Mouse (Mus musculus): ENCODE results near the gene Nr2f1. TPM values are rescaled to one million over a fixed set of nuclear protein-coding genes. Genes with fewer than 3 reads are reported as not detected.

Gene Nr2f1
- polyA plus RNA-seq, 1 experiment from 2014 or later, result 82.0 TPM

GRCm38 (mm10) chr13:78210029-78210747 lies 10.6 kb upstream of the Nr2f1 start:
- Histone ChIP-seq H3K9me3 (replicated peaks; ENCODE audit: control insufficient read depth, low read length) (no peaks in the 10 kb centered on the region), H3K4me3 (ENCODE audit: low read depth, low read length) (peak overlapping the region; percentile 34), H3K4me2 (ENCODE audit: low read length) (peak overlapping the region; percentile 81), H3K4me1 (ENCODE audit: control insufficient read depth, insufficient read depth, low read length) (peaks cover 27% of the 10 kb centered on the region), H3K9ac (ENCODE audit: low read length) (peak overlapping the region; percentile 73), H3K36me3 (ENCODE audit: control insufficient read depth, insufficient read depth, low read length) (no peaks in the 10 kb centered on the region), H3K27me3 (replicated peaks; ENCODE audit: control insufficient read depth, insufficient read depth, low read length) (no peaks in the 10 kb centered on the region; the same call in 1 of the 2 replicates), H3K27ac (ENCODE audit: low read depth, low read length) (peak overlapping the region; percentile 89)
- peak; percentile 71 for DNase-seq (ENCODE audit: low spot score)
- peak; percentile 52 for ATAC-seq
- 1% methylated on average over 38 of the region's 38 CpGs for WGBS

DNA sequence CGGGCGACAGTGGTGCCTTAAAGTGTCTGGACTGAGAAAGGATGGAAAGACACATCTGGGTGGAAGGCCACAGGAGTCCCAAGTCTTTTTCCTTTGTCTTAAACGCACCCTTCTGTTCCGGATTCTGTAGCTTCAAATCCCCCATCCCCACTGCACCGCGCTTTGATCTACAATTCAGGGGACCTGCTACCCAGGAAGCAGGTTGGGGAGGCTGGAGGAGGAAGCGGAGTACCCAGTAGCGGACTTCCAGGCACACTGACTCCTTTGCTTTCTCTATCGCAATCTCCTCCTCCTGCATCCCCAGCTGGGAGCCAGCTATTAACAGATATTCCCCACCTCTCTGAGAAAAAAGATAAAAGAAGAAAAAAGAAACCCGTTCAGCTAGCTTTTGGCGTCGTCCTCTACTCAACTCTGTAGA lies 10.1 kb upstream of the Nr2f1 start:
- peak; percentile 59 for DNase-seq (ENCODE audit: low spot score)
- peaks cover 29% of the 10 kb centered on the region for H3K4me1 ChIP-seq (ENCODE audit: control insufficient read depth, insufficient read depth, low read length)
- H3K9me3 ChIP-seq (replicated peaks; ENCODE audit: control insufficient read depth, low read length), result no peaks in the 10 kb centered on the region
- H3K4me3 ChIP-seq (ENCODE audit: low read depth, low read length), result peak overlapping the region; percentile 34
- no peaks in the 10 kb centered on the region; the same call in 1 of the 2 replicates for H3K27me3 ChIP-seq (replicated peaks; ENCODE audit: control insufficient read depth, insufficient read depth, low read length)
- no peaks in the 10 kb centered on the region for H3K36me3 ChIP-seq (ENCODE audit: control insufficient read depth, insufficient read depth, low read length)
- H3K9ac ChIP-seq (ENCODE audit: low read length), result peak overlapping the region; percentile 73
- 5% methylated on average over 12 of the region's 12 CpGs for WGBS
- H3K4me2 ChIP-seq (ENCODE audit: low read length), result peak overlapping the region; percentile 81
- 0 out of 2 replicates have a peak, but pooled peaks have one; percentile 13 for ATAC-seq
- peak overlapping the region; percentile 89 for H3K27ac ChIP-seq (ENCODE audit: low read depth, low read length)

DNA sequence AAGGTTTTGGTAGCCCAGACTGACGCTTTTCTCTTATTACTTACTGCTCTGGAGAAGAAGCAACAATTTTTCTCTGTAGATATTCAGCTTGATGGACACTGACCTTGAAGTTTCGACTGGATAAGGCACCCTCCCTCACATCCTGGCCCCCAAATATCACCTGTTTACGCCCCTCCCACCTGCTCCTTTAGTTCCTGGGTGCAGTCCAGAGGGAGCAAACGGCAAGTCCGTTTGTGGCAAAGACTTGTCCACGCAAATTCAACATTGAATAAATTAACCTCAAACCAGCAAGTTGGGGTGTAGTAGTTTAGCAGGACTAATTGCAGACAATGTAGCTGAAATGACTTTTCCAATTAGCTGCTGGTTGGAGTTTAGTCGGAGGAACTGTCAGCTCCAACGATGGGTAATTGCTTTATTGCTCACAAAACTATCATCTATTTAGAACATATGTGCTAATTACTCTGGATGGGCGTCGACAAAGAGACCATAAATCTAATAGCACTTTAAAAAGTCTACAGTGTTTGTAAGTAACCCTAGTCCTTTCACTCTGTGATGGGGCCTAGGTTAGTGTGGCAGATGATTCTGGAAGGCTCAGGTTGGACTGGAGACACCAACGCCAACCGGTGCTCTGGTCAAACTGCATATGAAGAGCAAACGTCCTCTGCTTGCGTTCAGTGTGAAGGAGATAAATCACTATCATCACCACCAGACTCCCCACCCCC lies 9.3 kb upstream of the Nr2f1 start:
- peaks cover 36% of the 10 kb centered on the region for H3K4me1 ChIP-seq (ENCODE audit: control insufficient read depth, insufficient read depth, low read length)
- 13% methylated on average over 14 of the region's 14 CpGs for WGBS
- peak overlapping the region; percentile 73 for H3K9ac ChIP-seq (ENCODE audit: low read length)
- peak overlapping the region; percentile 81 for H3K4me2 ChIP-seq (ENCODE audit: low read length)
- no peak for ATAC-seq
- no peaks in the 10 kb centered on the region for H3K36me3 ChIP-seq (ENCODE audit: control insufficient read depth, insufficient read depth, low read length)
- H3K27me3 ChIP-seq (replicated peaks; ENCODE audit: control insufficient read depth, insufficient read depth, low read length), result no peaks in the 10 kb centered on the region; the same call in 1 of the 2 replicates
- no peaks in the 10 kb centered on the region for H3K9me3 ChIP-seq (replicated peaks; ENCODE audit: control insufficient read depth, low read length)
- peak overlapping the region; percentile 34 for H3K4me3 ChIP-seq (ENCODE audit: low read depth, low read length)
- no peak for DNase-seq (ENCODE audit: low spot score)
- peak overlapping the region; percentile 89 for H3K27ac ChIP-seq (ENCODE audit: low read depth, low read length)

- H3K27ac ChIP-seq (ENCODE audit: low read depth, low read length), result peak overlapping the region; percentile 89
- DNase-seq (ENCODE audit: low spot score) (peak; percentile 74), ATAC-seq (no peak)
- no peaks in the 10 kb centered on the region for H3K9me3 ChIP-seq (replicated peaks; ENCODE audit: control insufficient read depth, low read length)
- peak overlapping the region; percentile 19 for H3K4me3 ChIP-seq (ENCODE audit: low read depth, low read length)
- 7% methylated on average over 12 of the region's 12 CpGs for WGBS
- no peaks in the 10 kb centered on the region for H3K36me3 ChIP-seq (ENCODE audit: control insufficient read depth, insufficient read depth, low read length)
- peaks cover 36% of the 10 kb centered on the region for H3K4me1 ChIP-seq (ENCODE audit: control insufficient read depth, insufficient read depth, low read length)
- peak overlapping the region; percentile 73; the same call in 1 of the 2 replicates for H3K9ac ChIP-seq (ENCODE audit: low read length)
- peak overlapping the region; percentile 81 for H3K4me2 ChIP-seq (ENCODE audit: low read length)
- H3K27me3 ChIP-seq (replicated peaks; ENCODE audit: control insufficient read depth, insufficient read depth, low read length), result no peaks in the 10 kb centered on the region; the same call in 1 of the 2 replicates
These were observed 8.5 kb upstream of the Nr2f1 start for GRCm38 (mm10) chr13:78207796-78208645.

DNA sequence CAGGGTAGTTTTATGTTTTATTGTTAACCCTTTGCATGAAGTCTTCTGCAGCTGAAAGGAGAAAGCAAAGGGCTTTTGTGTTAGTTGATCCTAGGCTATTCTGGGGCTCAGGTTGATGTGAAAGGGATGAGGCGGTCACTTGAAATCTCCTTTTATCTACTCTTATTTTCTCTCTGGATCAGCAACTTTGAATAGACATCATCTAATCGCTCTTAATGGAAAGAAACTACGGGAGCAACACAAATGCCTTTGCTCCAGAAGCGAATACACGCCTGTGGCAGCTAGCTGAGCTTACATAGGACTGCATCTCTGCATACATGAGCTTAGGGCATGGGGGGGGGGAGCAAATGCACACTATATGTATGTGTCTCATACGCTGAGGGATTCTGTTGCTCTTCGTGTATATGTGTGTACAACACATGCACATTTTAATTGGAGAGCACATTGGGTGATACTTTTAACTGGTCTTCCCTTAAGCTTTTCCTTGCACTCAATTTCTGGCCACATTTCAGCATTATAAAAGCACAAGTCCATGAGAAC lies 7.4 kb upstream of the Nr2f1 start:
- Histone ChIP-seq H3K4me2 (ENCODE audit: low read length) (peak overlapping the region; percentile 81), H3K27me3 (replicated peaks; ENCODE audit: control insufficient read depth, insufficient read depth, low read length) (no peaks in the 10 kb centered on the region; the same call in 1 of the 2 replicates), H3K36me3 (ENCODE audit: control insufficient read depth, insufficient read depth, low read length) (no peaks in the 10 kb centered on the region), H3K9ac (ENCODE audit: low read length) (peak overlapping the region; percentile 73), H3K27ac (ENCODE audit: low read depth, low read length) (peak overlapping the region; percentile 63), H3K4me1 (ENCODE audit: control insufficient read depth, insufficient read depth, low read length) (peaks cover 34% of the 10 kb centered on the region), H3K4me3 (ENCODE audit: low read depth, low read length) (peak overlapping the region; percentile 19), H3K9me3 (replicated peaks; ENCODE audit: control insufficient read depth, low read length) (no peaks in the 10 kb centered on the region)
- 15% methylated on average over 7 of the region's 7 CpGs for WGBS
- DNase-seq (ENCODE audit: low spot score), result peak; percentile 48
- ATAC-seq, result no peak

GRCm38 (mm10) chr13:78205426-78205825 lies 5.9 kb upstream of the Nr2f1 start:
- ATAC-seq, result no peak
- Histone ChIP-seq H3K4me1 (ENCODE audit: control insufficient read depth, insufficient read depth, low read length) (peaks cover 26% of the 10 kb centered on the region), H3K4me3 (ENCODE audit: low read depth, low read length) (0 out of 2 replicates have a peak overlapping the region, but pooled peaks have one; percentile 0), H3K27me3 (replicated peaks; ENCODE audit: control insufficient read depth, insufficient read depth, low read length) (no peaks in the 10 kb centered on the region), H3K4me2 (ENCODE audit: low read length) (peak overlapping the region; percentile 71), H3K27ac (ENCODE audit: low read depth, low read length) (peak overlapping the region; percentile 99; the same call in 1 of the 2 replicates), H3K36me3 (ENCODE audit: control insufficient read depth, insufficient read depth, low read length) (no peaks in the 10 kb centered on the region), H3K9ac (ENCODE audit: low read length) (peak overlapping the region; percentile 43; the same call in 1 of the 2 replicates), H3K9me3 (replicated peaks; ENCODE audit: control insufficient read depth, low read length) (no peaks in the 10 kb centered on the region)
- no peak for DNase-seq (ENCODE audit: low spot score)

DNA sequence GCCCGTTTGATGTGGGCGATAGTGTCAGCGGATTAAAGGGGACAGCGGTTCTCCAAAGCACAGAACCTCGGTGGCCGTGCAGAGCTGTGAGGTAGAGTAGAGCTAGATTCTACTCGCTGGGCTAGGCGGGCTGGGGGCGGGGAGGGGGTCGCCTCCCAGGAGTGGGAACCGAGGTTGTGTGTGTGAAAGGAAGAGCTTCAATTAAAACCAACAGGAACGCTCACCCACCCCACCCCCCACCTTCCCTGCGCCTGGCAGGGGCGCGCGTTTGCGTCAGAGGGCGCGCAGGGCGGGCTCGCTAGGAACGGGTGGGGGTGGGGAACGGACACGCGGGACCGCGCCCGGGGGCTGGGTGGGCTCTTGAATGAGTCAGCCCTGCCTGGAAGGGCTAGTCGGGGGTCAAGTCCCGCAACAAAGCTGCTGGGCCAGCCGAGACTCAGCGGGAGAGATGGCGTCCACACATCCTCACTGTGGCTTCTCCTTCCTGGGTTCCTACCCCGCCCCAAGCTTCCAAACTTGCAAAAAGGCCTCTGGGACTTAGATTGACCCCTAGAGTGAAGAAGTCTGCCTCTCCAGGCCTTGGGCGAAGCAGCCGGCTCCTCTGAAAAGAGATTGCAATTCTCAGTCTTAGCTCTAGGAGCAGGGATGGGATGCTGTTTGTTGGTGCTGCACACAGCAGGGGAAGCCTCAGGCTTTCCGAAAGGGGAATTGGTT lies 3.9 kb upstream of the Nr2f1 start:
- Histone ChIP-seq H3K9ac (ENCODE audit: low read length) (peak overlapping the region; percentile 95), H3K27me3 (replicated peaks; ENCODE audit: control insufficient read depth, insufficient read depth, low read length) (no peaks in the 10 kb centered on the region), H3K4me2 (ENCODE audit: low read length) (peak overlapping the region; percentile 71), H3K27ac (ENCODE audit: low read depth, low read length) (peak overlapping the region; percentile 99), H3K4me3 (ENCODE audit: low read depth, low read length) (peak overlapping the region; percentile 95), H3K4me1 (ENCODE audit: control insufficient read depth, insufficient read depth, low read length) (peaks cover 17% of the 10 kb centered on the region), H3K36me3 (ENCODE audit: control insufficient read depth, insufficient read depth, low read length) (no peaks in the 10 kb centered on the region), H3K9me3 (replicated peaks; ENCODE audit: control insufficient read depth, low read length) (no peaks in the 10 kb centered on the region)
- WGBS, result under 1% methylated on average over 37 of the region's 37 CpGs
- DNase-seq (ENCODE audit: low spot score) (peak; percentile 90), ATAC-seq (peak; percentile 59)
